Mouse (Mus musculus): ENCODE data around the gene Cfap298. TPM values are rescaled to one million over a fixed set of nuclear protein-coding genes. Genes with fewer than 3 reads are reported as not detected.

Gene Cfap298
- 15.0 and 28.2 TPM in 2 replicates for polyA plus RNA-seq (2011; ENCODE audit: insufficient read length, low read depth, missing spikeins)

GRCm38 (mm10) chr16:90934687-90935328 lies at the start of gene Cfap298:
Cfap298 (minus strand) TSS chr16:90935114.
- H3K4me3 ChIP-seq (ENCODE audit: insufficient read depth, low read length) = peak within 1 kb of the TSS; percentile 62
- no peaks in the 10 kb centered on the region for H3K4me1 ChIP-seq (ENCODE audit: control insufficient read depth, insufficient read depth, low read length)
- no peak within 1 kb of the TSS for H3K27ac ChIP-seq (ENCODE audit: insufficient read depth, low read length)
- TF ChIP-seq CTCF (IDR thresholded peaks at IDR 0.05; ENCODE audit: borderline replicate concordance, insufficient read depth, low read length) (no peak), POLR2A (IDR thresholded peaks at IDR 0.05; ENCODE audit: low read depth, low read length) (peak; percentile 58)

GRCm38 (mm10) chr16:90971004-90971403 lies 36.1 kb upstream of the Cfap298 start:
- no peak for TF ChIP-seq CTCF (IDR thresholded peaks at IDR 0.05; ENCODE audit: borderline replicate concordance, insufficient read depth, low read length)
- TF ChIP-seq POLR2A (IDR thresholded peaks at IDR 0.05; ENCODE audit: low read depth, low read length) = no peak
- Histone ChIP-seq H3K27ac (ENCODE audit: insufficient read depth, low read length) (no peak overlapping the region), H3K4me3 (ENCODE audit: insufficient read depth, low read length) (no peak overlapping the region), H3K4me1 (ENCODE audit: control insufficient read depth, insufficient read depth, low read length) (no peaks in the 10 kb centered on the region)

- TF ChIP-seq CTCF (IDR thresholded peaks at IDR 0.05; ENCODE audit: borderline replicate concordance, insufficient read depth, low read length) = no peak
- TF ChIP-seq POLR2A (IDR thresholded peaks at IDR 0.05; ENCODE audit: low read depth, low read length) = no peak
- no peaks in the 10 kb centered on the region for H3K4me1 ChIP-seq (ENCODE audit: control insufficient read depth, insufficient read depth, low read length)
These were observed 31.3 kb upstream of the Cfap298 start for GRCm38 (mm10) chr16:90966241-90966640.

GRCm38 (mm10) chr16:90964302-90964701 lies 29.4 kb upstream of the Cfap298 start:
- Histone ChIP-seq H3K4me1 (ENCODE audit: control insufficient read depth, insufficient read depth, low read length) (no peaks in the 10 kb centered on the region), H3K27ac (ENCODE audit: insufficient read depth, low read length) (no peak overlapping the region), H3K4me3 (ENCODE audit: insufficient read depth, low read length) (no peak overlapping the region)
- no peak for TF ChIP-seq CTCF (IDR thresholded peaks at IDR 0.05; ENCODE audit: borderline replicate concordance, insufficient read depth, low read length)
- no peak for TF ChIP-seq POLR2A (IDR thresholded peaks at IDR 0.05; ENCODE audit: low read depth, low read length)

More at GRCm38 (mm10) chr16:90966241-90966640, 31.3 kb upstream of the Cfap298 start:
- Histone ChIP-seq H3K27ac (ENCODE audit: insufficient read depth, low read length) (no peak overlapping the region), H3K4me3 (ENCODE audit: insufficient read depth, low read length) (no peak overlapping the region)

- Histone ChIP-seq H3K4me3 (ENCODE audit: insufficient read depth, low read length) (no peak overlapping the region), H3K4me1 (ENCODE audit: control insufficient read depth, insufficient read depth, low read length) (no peaks in the 10 kb centered on the region), H3K27ac (ENCODE audit: insufficient read depth, low read length) (no peak overlapping the region)
- TF ChIP-seq POLR2A (IDR thresholded peaks at IDR 0.05; ENCODE audit: low read depth, low read length) (no peak), CTCF (IDR thresholded peaks at IDR 0.05; ENCODE audit: borderline replicate concordance, insufficient read depth, low read length) (no peak)
These were observed 29.0 kb upstream of the Cfap298 start for GRCm38 (mm10) chr16:90963866-90964265.

- no peaks in the 10 kb centered on the region for H3K4me1 ChIP-seq (ENCODE audit: control insufficient read depth, insufficient read depth, low read length)
- TF ChIP-seq CTCF (IDR thresholded peaks at IDR 0.05; ENCODE audit: borderline replicate concordance, insufficient read depth, low read length) (no peak), POLR2A (IDR thresholded peaks at IDR 0.05; ENCODE audit: low read depth, low read length) (no peak)
- no peak overlapping the region for H3K27ac ChIP-seq (ENCODE audit: insufficient read depth, low read length)
- H3K4me3 ChIP-seq (ENCODE audit: insufficient read depth, low read length) = no peak overlapping the region
These were observed 28.3 kb upstream of the Cfap298 start for GRCm38 (mm10) chr16:90963231-90963630.

- Histone ChIP-seq H3K4me3 (ENCODE audit: insufficient read depth, low read length) (no peak overlapping the region), H3K4me1 (ENCODE audit: control insufficient read depth, insufficient read depth, low read length) (no peaks in the 10 kb centered on the region), H3K27ac (ENCODE audit: insufficient read depth, low read length) (no peak overlapping the region)
- no peak for TF ChIP-seq POLR2A (IDR thresholded peaks at IDR 0.05; ENCODE audit: low read depth, low read length)
- TF ChIP-seq CTCF (IDR thresholded peaks at IDR 0.05; ENCODE audit: borderline replicate concordance, insufficient read depth, low read length) = no peak
These were observed 23.6 kb upstream of the Cfap298 start for GRCm38 (mm10) chr16:90958301-90959085.

GRCm38 (mm10) chr16:90955494-90955893 lies 20.6 kb upstream of the Cfap298 start:
- Histone ChIP-seq H3K27ac (ENCODE audit: insufficient read depth, low read length) (no peak overlapping the region), H3K4me3 (ENCODE audit: insufficient read depth, low read length) (no peak overlapping the region), H3K4me1 (ENCODE audit: control insufficient read depth, insufficient read depth, low read length) (no peaks in the 10 kb centered on the region)
- TF ChIP-seq CTCF (IDR thresholded peaks at IDR 0.05; ENCODE audit: borderline replicate concordance, insufficient read depth, low read length) = no peak
- TF ChIP-seq POLR2A (IDR thresholded peaks at IDR 0.05; ENCODE audit: low read depth, low read length) = no peak

GRCm38 (mm10) chr16:90953770-90954169 lies 18.9 kb upstream of the Cfap298 start:
- no peak for TF ChIP-seq POLR2A (IDR thresholded peaks at IDR 0.05; ENCODE audit: low read depth, low read length)
- no peak for TF ChIP-seq CTCF (IDR thresholded peaks at IDR 0.05; ENCODE audit: borderline replicate concordance, insufficient read depth, low read length)
- H3K27ac ChIP-seq (ENCODE audit: insufficient read depth, low read length) = no peak overlapping the region

GRCm38 (mm10) chr16:90953147-90953546 lies 18.2 kb upstream of the Cfap298 start:
- no peak for TF ChIP-seq CTCF (IDR thresholded peaks at IDR 0.05; ENCODE audit: borderline replicate concordance, insufficient read depth, low read length)
- no peak for TF ChIP-seq POLR2A (IDR thresholded peaks at IDR 0.05; ENCODE audit: low read depth, low read length)
- Histone ChIP-seq H3K27ac (ENCODE audit: insufficient read depth, low read length) (no peak overlapping the region), H3K4me3 (ENCODE audit: insufficient read depth, low read length) (no peak overlapping the region), H3K4me1 (ENCODE audit: control insufficient read depth, insufficient read depth, low read length) (no peaks in the 10 kb centered on the region)

More at GRCm38 (mm10) chr16:90953770-90954169, 18.9 kb upstream of the Cfap298 start:
- no peaks in the 10 kb centered on the region for H3K4me1 ChIP-seq (ENCODE audit: control insufficient read depth, insufficient read depth, low read length)
- H3K4me3 ChIP-seq (ENCODE audit: insufficient read depth, low read length) = no peak overlapping the region
